Mouse (Mus musculus): Measurements from ENCODE around the gene Rbpms2. TPM values are rescaled to one million over a fixed set of nuclear protein-coding genes. Genes with fewer than 3 reads are reported as not detected.

Rbpms2 gene
- polyA plus RNA-seq, 1 experiment from 2014 or later, result 6.5 TPM

GRCm38 (mm10) chr9:65672996-65673395, 43.5 kb downstream of the Rbpms2 start:
- Histone ChIP-seq H3K9me3 (ENCODE audit: low read length) (no peaks in the 10 kb centered on the region), H3K9ac (replicated peaks; ENCODE audit: low read depth) (no peak overlapping the region), H3K27me3 (replicated peaks; ENCODE audit: insufficient read depth, low read length) (no peaks in the 10 kb centered on the region), H3K4me2 (replicated peaks; ENCODE audit: low read depth, low read length) (no peak overlapping the region), H3K27ac (ENCODE audit: low read length) (peak overlapping the region; percentile 73), H3K36me3 (ENCODE audit: insufficient read depth, low read length) (no peaks in the 10 kb centered on the region), H3K4me3 (ENCODE audit: low read depth, low read length) (no peak overlapping the region), H3K4me1 (ENCODE audit: insufficient read depth, low read depth, low read length) (peaks cover 14% of the 10 kb centered on the region; the same call in 1 of the 2 replicates)
- peak; percentile 61 for DNase-seq (ENCODE audit: low spot score)
- no peak for ATAC-seq
- 25% methylated on average over 11 of the region's 11 CpGs for WGBS
- no peak for TF ChIP-seq EP300 (IDR thresholded peaks at IDR 0.05)

- ATAC-seq (peak; percentile 9; the same call in 1 of the 2 replicates), DNase-seq (ENCODE audit: low spot score) (peak; percentile 62)
- no peak overlapping the region for H3K9ac ChIP-seq (replicated peaks; ENCODE audit: low read depth)
- H3K4me2 ChIP-seq (replicated peaks; ENCODE audit: low read depth, low read length), result peak overlapping the region; percentile 82
- H3K4me3 ChIP-seq (ENCODE audit: low read depth, low read length), result peak overlapping the region; percentile 65
- H3K9me3 ChIP-seq (ENCODE audit: low read length), result no peaks in the 10 kb centered on the region
- TF ChIP-seq EP300 (IDR thresholded peaks at IDR 0.05) (no peak; the same call in 1 of the 2 replicates), CTCF (IDR thresholded peaks at IDR 0.05) (no peak)
- no peaks in the 10 kb centered on the region for H3K27me3 ChIP-seq (replicated peaks; ENCODE audit: insufficient read depth, low read length)
- no peaks in the 10 kb centered on the region for H3K36me3 ChIP-seq (ENCODE audit: insufficient read depth, low read length)
- WGBS, result 31% methylated on average over 8 of the region's 8 CpGs
- peaks cover 36% of the 10 kb centered on the region; the same call in 1 of the 2 replicates for H3K4me1 ChIP-seq (ENCODE audit: insufficient read depth, low read depth, low read length)
- peak overlapping the region; percentile 70 for H3K27ac ChIP-seq (ENCODE audit: low read length)
These were observed 46.3 kb downstream of the Rbpms2 start for GRCm38 (mm10) chr9:65675461-65676357.

DNA sequence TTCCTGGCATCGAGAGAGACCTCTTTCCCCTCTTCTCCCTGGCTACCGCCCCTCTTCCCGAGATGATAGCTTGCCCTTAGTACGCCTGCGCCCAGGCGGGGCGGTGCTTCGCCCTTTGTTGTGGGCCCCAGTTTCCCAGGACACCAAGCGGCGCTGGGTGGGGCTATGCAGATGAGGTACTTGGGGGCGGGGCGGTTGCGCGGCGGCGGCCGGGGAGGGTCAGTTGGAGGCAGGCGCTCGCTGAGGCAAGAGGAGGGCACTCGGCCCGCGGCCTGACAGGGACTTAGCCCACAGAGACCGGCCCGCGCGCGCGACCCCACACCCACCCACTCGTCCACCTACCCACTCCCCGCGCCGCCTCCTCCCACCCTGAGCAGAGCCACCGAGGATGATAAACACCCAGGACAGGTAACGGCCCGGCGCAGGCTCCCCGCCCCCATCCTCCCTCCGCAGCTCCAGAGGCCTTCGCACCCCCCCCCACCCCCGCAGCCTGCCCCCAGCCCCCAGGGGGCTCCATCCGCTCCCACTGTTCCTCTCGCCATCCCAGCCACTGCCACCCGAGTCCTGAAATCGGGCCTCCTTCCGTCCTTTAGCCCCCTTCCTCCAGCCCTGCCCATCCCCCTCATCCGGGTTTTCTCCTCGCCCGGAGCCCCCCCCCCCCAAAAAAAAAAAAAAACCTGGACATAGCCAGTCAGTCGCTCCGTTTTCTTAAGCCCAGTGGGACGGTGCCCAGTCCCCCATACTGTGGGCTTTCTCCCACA, 47.1 kb downstream of the Rbpms2 start:
- peak overlapping the region; percentile 69 for H3K9ac ChIP-seq (replicated peaks; ENCODE audit: low read depth)
- H3K4me3 ChIP-seq (ENCODE audit: low read depth, low read length), result peak overlapping the region; percentile 65
- H3K4me1 ChIP-seq (ENCODE audit: insufficient read depth, low read depth, low read length), result peaks cover 41% of the 10 kb centered on the region; the same call in 1 of the 2 replicates
- peak overlapping the region; percentile 87 for H3K27ac ChIP-seq (ENCODE audit: low read length)
- no peaks in the 10 kb centered on the region for H3K9me3 ChIP-seq (ENCODE audit: low read length)
- 0% methylated on average over 26 of the region's 51 CpGs for WGBS
- ATAC-seq (peak; percentile 89), DNase-seq (ENCODE audit: low spot score) (peak; percentile 98)
- TF ChIP-seq CTCF (IDR thresholded peaks at IDR 0.05), result no peak; the same call in 1 of the 2 replicates
- no peak for TF ChIP-seq EP300 (IDR thresholded peaks at IDR 0.05)
- no peaks in the 10 kb centered on the region for H3K27me3 ChIP-seq (replicated peaks; ENCODE audit: insufficient read depth, low read length)
- peak overlapping the region; percentile 82 for H3K4me2 ChIP-seq (replicated peaks; ENCODE audit: low read depth, low read length)
- H3K36me3 ChIP-seq (ENCODE audit: insufficient read depth, low read length), result no peaks in the 10 kb centered on the region

- Histone ChIP-seq H3K9ac (replicated peaks; ENCODE audit: low read depth) (peak overlapping the region; percentile 69), H3K27ac (ENCODE audit: low read length) (peak overlapping the region; percentile 87), H3K27me3 (replicated peaks; ENCODE audit: insufficient read depth, low read length) (no peaks in the 10 kb centered on the region), H3K9me3 (ENCODE audit: low read length) (no peaks in the 10 kb centered on the region), H3K4me3 (ENCODE audit: low read depth, low read length) (peak overlapping the region; percentile 65), H3K36me3 (ENCODE audit: insufficient read depth, low read length) (no peaks in the 10 kb centered on the region), H3K4me2 (replicated peaks; ENCODE audit: low read depth, low read length) (peak overlapping the region; percentile 82), H3K4me1 (ENCODE audit: insufficient read depth, low read depth, low read length) (peaks cover 43% of the 10 kb centered on the region; the same call in 1 of the 2 replicates)
- ATAC-seq (no peak), DNase-seq (ENCODE audit: low spot score) (peak; percentile 23)
- 3% methylated on average over 3 of the region's 3 CpGs for WGBS
- TF ChIP-seq EP300 (IDR thresholded peaks at IDR 0.05), result no peak
- TF ChIP-seq CTCF (IDR thresholded peaks at IDR 0.05), result no peak
These were observed 47.6 kb downstream of the Rbpms2 start for GRCm38 (mm10) chr9:65677119-65677462.

GRCm38 (mm10) chr9:65679181-65679761, 49.8 kb downstream of the Rbpms2 start:
- Histone ChIP-seq H3K4me2 (replicated peaks; ENCODE audit: low read depth, low read length) (peak overlapping the region; percentile 82), H3K27me3 (replicated peaks; ENCODE audit: insufficient read depth, low read length) (no peaks in the 10 kb centered on the region), H3K27ac (ENCODE audit: low read length) (peak overlapping the region; percentile 87), H3K36me3 (ENCODE audit: insufficient read depth, low read length) (no peaks in the 10 kb centered on the region), H3K9ac (replicated peaks; ENCODE audit: low read depth) (peak overlapping the region; percentile 37), H3K9me3 (ENCODE audit: low read length) (no peaks in the 10 kb centered on the region), H3K4me1 (ENCODE audit: insufficient read depth, low read depth, low read length) (peaks cover 39% of the 10 kb centered on the region), H3K4me3 (ENCODE audit: low read depth, low read length) (peak overlapping the region; percentile 65)
- 11% methylated on average over 5 of the region's 5 CpGs for whole genome bisulfite sequencing
- ATAC-seq, result peak; percentile 70
- DNase-seq (ENCODE audit: low spot score), result peak; percentile 94
- TF ChIP-seq EP300 (IDR thresholded peaks at IDR 0.05), result peak; percentile 29; the same call in 1 of the 2 replicates
- TF ChIP-seq CTCF (IDR thresholded peaks at IDR 0.05), result no peak

All from lung, postnatal 0 days (tissue).